Mouse (Mus musculus): Measurements from ENCODE around the gene Lrrc14b. TPM values are rescaled to one million over a fixed set of nuclear protein-coding genes. Genes with fewer than 3 reads are reported as not detected.

The Lrrc14b gene
- total RNA-seq, 2 experiments from 2014 or later, result 0.23 to 0.36 TPM

Small RNAs within 50 kb of the gene (microRNA-seq; reads per million reads assigned to microRNA genes)
- gene Mir692-3, result not detected

Other genes starting within 250 kb of the Lrrc14b start
- under 1 TPM; 0.10 to 0.20 TPM for gene Slc9a3, start 242.5 kb downstream of the Lrrc14b start, total RNA-seq (2021)
- gene Exoc3, start 155.3 kb downstream of the Lrrc14b start, total RNA-seq (2021), result 10 to 100 TPM; 60.9 to 67.5 TPM
- 1 to 10 TPM in 1 of 2 experiments, under 1 TPM in 1; 0.89 to 1.3 TPM for gene Ahrr, start 71.7 kb downstream of the Lrrc14b start, total RNA-seq (2021)
- 100 to 1,000 TPM; 133 to 173 TPM for gene Pdcd6, start 46.4 kb downstream of the Lrrc14b start, total RNA-seq (2021)
- gene Sdha, start 13.7 kb downstream of the Lrrc14b start, total RNA-seq (2021), result 100 to 1,000 TPM; 611 to 702 TPM
- gene Ccdc127, start 13.7 kb downstream of the Lrrc14b start, total RNA-seq (2021), result 10 to 100 TPM; 58.0 to 58.1 TPM
- 1 to 10 TPM; 2.5 to 3.8 TPM for gene Zfp72, start 26.8 kb upstream of the Lrrc14b start, total RNA-seq (2021)
- 1,000 to 10,000 TPM in 1 of 2 experiments, 100 to 1,000 TPM in 1; 827 to 1,288 TPM for gene Ftl1-ps1, start 35.7 kb upstream of the Lrrc14b start, total RNA-seq (2021)
- 10 to 100 TPM in 1 of 2 experiments, 1 to 10 TPM in 1; 9.0 to 11.2 TPM for gene Zfp825, start 130.0 kb upstream of the Lrrc14b start, total RNA-seq (2021)